Mouse (Mus musculus): ENCODE results near the gene Chp1.

GRCm38 (mm10) chr2:119607023-119607422 is 59.5 kb downstream of the Chp1 start:
- TF ChIP-seq CTCF (IDR thresholded peaks at IDR 0.05; ENCODE audit: borderline replicate concordance, insufficient read depth, low read depth, low read length) (no peak; the same call in 1 of the 2 replicates), POLR2A (IDR thresholded peaks at IDR 0.05; ENCODE audit: borderline replicate concordance, insufficient read depth, low read length) (no peak)

Data from cerebellum, adult 2 months (tissue).